Mouse (Mus musculus) testis, adult 2 months (tissue): ENCODE measurements around the gene Fto. TPM values are rescaled to one million over a fixed set of nuclear protein-coding genes. Genes with fewer than 3 reads are reported as not detected.

ENCODE experiments used
- H3K27ac ChIP-seq: fragments of 200-500 bp; 2 replicates; pipeline ENCODE4 v1.5.1; 2012; ENCODE audit warnings: low read depth, low read length; ENCODE audit not compliant: control insufficient read depth, insufficient read depth
- H3K27me3 ChIP-seq: fragments of 200-500 bp; 2 replicates; pipeline ENCODE4 v1.6.1; 2012; ENCODE audit warnings: mild to moderate bottlenecking, low read length, moderate library complexity; ENCODE audit not compliant: control insufficient read depth, insufficient read depth
- H3K36me3 ChIP-seq: fragments of 200-500 bp; 2 replicates; pipeline ENCODE4 v1.6.1; 2012; ENCODE audit warnings: mild to moderate bottlenecking, low read length; ENCODE audit not compliant: control insufficient read depth, insufficient read depth
- H3K4me1 ChIP-seq: fragments of 200-500 bp; 2 replicates; pipeline ENCODE4 v1.6.1; 2012; ENCODE audit warnings: low read length; ENCODE audit not compliant: control insufficient read depth, insufficient read depth
- H3K4me3 ChIP-seq: fragments of 200-500 bp; 2 replicates; pipeline ENCODE4 v1.5.1; 2012; ENCODE audit warnings: low read depth, mild to moderate bottlenecking, low read length, moderate library complexity, mixed read lengths; ENCODE audit not compliant: control insufficient read depth
- CTCF ChIP-seq: fragments of 200-500 bp; IDR thresholded peaks from 2 replicates; pipeline ENCODE4 v1.5.1; 2012; ENCODE audit warnings: low read depth, mild to moderate bottlenecking, inconsistent platforms, low read length, moderate library complexity; ENCODE audit not compliant: control insufficient read depth, insufficient read depth, insufficient replicate concordance
- POLR2A ChIP-seq: fragments of 200-500 bp; IDR thresholded peaks from 2 replicates; pipeline ENCODE4 v1.6.1; 2012; ENCODE audit warnings: low read depth, mild to moderate bottlenecking, inconsistent platforms, low read length, moderate library complexity; ENCODE audit not compliant: control insufficient read depth
- polyA plus RNA-seq: library from polyadenylated mRNA; depleted of rRNA; stranded (reverse); fragments of >200 nt; gene quantifications from 2 replicates; pipeline ENCODE4 v1.2.3, GENCODE M21; 2012

Gene Fto
- polyA plus RNA-seq, 1 experiment = 56.4 TPM

DNA sequence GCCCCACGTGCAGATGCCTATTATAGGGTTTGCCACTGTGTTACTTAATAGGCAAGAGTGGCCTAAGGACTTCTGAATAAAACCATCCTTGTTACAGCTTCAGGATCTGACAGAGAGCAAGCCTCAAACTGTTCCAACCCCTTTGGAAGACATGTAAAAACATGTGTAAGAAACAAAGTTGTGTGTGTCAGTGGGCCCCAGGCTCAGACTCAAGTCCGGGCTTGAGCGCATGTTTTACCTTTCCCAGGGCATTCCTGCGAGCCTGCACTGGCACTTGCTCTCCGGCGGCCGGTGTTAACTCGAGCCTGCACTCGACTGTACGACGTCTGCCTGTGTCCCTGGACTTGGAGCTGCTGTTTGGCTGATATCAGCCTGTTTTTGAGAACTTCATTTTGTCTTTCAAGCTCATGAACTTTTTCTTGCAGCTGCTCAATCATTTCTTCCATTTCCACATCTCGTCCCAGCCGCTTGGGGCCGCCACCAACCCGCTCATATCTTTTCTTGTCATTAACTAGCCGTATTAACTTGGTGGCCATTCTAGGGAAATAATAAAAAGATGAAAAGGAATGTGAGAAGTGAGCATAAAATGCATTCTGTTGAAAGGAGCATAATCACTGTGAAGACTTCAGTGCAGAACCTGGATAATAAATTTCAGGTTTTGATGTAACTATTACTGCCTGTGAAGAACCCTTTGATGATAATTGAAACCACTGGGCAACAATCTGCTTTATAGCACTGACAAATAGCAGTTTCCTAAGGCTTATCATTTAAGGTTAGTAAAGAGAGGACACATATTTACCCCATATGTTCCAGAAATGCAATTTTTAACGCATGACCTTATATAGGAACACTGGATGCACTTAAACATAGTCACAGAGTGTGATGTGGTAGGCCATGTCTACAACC, 8.6 kb upstream of the Fto start:
- no peak overlapping the region for H3K27ac ChIP-seq
- H3K4me1 ChIP-seq = no peaks in the 10 kb centered on the region
- TF ChIP-seq POLR2A = no peak
- TF ChIP-seq CTCF = no peak
- H3K27me3 ChIP-seq = no peaks in the 10 kb centered on the region
- H3K36me3 ChIP-seq = peaks cover 2% of the 10 kb centered on the region; the same call in 1 of the 2 replicates
- no peak overlapping the region for H3K4me3 ChIP-seq

DNA sequence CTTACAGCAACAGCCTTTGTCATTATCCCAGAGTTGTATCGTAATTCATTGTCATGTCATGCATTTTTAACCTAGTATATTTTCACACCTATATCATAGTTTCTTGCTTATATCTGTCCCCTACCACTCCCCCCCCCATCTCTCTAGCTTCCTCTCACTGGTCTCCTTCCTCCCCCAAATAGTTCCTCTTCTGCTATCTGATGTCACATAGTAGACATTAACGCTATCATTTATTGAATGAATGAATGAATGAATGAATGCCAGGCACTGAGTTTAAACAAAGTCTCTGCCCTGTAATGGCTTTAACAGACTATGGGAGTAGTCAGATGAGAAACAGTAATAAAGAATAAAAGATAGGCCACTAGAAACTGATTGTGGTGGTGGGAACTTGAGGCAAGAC, 983 bp upstream of the Fto start:
- no peaks in the 10 kb centered on the region for H3K27me3 ChIP-seq
- peak overlapping the region; percentile 94; the same call in 1 of the 2 replicates for H3K4me3 ChIP-seq
- no peak overlapping the region; the same call in 1 of the 2 replicates for H3K27ac ChIP-seq
- no peak for TF ChIP-seq POLR2A
- no peak for TF ChIP-seq CTCF
- H3K4me1 ChIP-seq = no peaks in the 10 kb centered on the region
- no peaks in the 10 kb centered on the region for H3K36me3 ChIP-seq

DNA sequence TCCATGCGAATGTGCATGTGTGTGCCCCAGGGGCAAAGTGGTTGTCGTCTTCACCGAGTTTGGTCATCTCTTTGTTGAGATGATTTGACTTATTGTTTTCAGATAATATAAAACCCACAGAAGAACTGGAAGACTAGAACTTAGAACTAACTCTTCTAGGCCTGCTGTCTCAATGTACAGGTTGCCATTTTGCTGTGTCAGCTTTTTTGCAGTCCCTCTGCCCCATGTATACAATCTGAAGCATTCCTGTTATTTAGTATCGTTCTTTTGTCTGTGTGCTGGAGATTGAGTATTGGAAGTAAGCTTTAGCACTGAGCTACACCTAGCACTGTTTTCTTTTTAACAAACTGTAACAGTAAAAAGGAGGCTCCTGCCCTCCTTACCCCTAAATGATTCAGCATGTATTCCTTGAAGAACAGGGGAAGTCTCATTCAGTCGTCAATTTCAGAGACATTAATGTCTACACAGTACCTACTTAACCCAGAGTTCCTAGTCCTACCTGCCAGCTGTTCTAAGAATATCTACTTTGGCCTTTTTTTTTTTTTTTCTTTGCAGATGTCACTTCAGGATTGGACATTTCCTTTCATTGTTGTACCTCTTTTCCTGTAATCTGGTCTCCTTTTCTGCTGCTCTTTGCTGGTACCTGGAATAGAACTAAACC, 4.4 kb downstream of the Fto start:
- Histone ChIP-seq H3K27ac (no peak overlapping the region), H3K4me1 (no peaks in the 10 kb centered on the region), H3K4me3 (no peak overlapping the region), H3K27me3 (no peaks in the 10 kb centered on the region), H3K36me3 (no peaks in the 10 kb centered on the region)
- TF ChIP-seq CTCF (no peak), POLR2A (no peak)

DNA sequence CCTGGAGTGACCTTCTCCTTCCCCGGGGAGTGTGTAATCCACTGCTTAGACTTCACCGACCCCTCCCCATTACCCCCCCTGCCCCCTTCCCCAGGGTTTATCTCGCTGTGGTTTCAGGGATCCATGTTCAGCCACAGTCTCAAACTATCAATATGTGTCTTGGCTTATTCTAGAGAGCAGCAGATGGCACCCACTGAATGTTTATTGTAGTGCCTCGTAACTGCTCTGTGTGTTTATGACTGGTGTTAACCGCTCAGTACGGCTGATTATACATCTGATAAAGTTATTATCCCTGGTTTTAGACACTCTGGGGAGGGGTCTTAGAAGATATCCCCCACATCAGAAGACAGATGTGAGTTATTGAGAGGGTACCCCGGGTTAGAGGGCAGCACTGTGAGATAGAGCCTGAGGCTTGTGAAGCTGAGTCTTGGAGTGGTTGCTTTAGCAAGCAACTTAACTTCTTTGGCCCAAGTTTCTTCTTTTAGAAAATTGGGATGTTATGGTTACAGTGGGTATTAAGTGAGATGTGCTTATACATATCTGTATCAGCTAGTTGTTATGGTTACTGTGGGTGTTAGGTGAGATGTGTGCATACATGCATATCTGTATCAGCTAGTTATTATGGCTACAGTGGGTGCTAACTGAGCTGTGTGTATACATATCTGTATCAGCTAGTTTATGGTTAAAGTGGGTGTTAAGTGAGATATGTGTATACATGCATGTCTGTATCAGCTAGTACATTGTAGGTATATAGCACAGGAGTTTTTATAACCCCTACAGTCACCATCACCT, 5.8 kb downstream of the Fto start:
- peaks cover 2% of the 10 kb centered on the region for H3K4me1 ChIP-seq
- H3K36me3 ChIP-seq = no peaks in the 10 kb centered on the region
- H3K4me3 ChIP-seq = no peak overlapping the region
- no peaks in the 10 kb centered on the region for H3K27me3 ChIP-seq
- H3K27ac ChIP-seq = no peak overlapping the region
- no peak for TF ChIP-seq POLR2A
- no peak for TF ChIP-seq CTCF

DNA sequence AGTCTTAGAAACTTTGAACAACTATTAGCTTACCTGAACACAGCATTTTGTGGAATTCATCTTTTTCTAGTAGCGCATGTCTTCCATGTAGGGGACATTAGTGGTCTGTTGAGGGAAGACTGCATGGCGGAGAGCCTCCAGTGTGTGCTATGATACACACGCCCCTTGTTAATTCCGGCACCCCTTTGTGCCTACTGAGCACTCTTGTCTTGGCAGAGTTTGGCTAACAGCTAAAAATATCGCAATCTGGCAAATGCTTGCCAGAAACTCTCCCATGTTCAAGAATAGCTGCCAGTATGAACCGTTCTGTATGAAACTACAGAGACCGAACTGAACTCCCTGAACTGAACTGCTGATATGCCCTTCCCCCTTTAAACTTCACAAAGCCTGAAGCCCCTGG, 10.2 kb downstream of the Fto start:
- Histone ChIP-seq H3K27me3 (no peaks in the 10 kb centered on the region), H3K4me1 (peaks cover 5% of the 10 kb centered on the region), H3K36me3 (no peaks in the 10 kb centered on the region), H3K27ac (no peak overlapping the region), H3K4me3 (no peak overlapping the region)
- TF ChIP-seq CTCF (no peak), POLR2A (no peak)

DNA sequence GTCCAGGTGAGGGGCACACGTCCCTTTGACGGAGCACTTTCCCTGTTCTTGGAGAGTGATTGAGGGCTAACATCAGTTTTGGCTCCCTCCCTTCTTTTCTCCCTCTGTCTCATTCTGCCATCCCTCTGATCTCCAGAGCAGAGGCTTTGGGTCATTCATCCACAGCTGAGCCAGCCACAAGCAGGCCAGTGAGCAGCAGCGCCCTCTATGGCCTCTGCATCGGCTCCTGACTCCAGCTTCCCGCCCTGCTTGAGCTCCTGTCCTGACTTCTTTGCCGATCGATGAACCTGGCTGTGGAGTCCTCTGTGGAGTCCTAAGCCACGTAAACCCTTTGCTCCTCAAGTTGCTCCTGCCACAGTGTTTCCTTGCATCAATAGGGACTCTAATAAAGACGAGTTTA, 10.9 kb downstream of the Fto start:
- no peak overlapping the region for H3K27ac ChIP-seq
- H3K4me1 ChIP-seq = peaks cover 5% of the 10 kb centered on the region
- H3K36me3 ChIP-seq = no peaks in the 10 kb centered on the region
- no peak overlapping the region for H3K4me3 ChIP-seq
- no peaks in the 10 kb centered on the region for H3K27me3 ChIP-seq
- TF ChIP-seq POLR2A (no peak), CTCF (0 out of 2 replicates have a peak, but pooled peaks have one; percentile 26)

DNA sequence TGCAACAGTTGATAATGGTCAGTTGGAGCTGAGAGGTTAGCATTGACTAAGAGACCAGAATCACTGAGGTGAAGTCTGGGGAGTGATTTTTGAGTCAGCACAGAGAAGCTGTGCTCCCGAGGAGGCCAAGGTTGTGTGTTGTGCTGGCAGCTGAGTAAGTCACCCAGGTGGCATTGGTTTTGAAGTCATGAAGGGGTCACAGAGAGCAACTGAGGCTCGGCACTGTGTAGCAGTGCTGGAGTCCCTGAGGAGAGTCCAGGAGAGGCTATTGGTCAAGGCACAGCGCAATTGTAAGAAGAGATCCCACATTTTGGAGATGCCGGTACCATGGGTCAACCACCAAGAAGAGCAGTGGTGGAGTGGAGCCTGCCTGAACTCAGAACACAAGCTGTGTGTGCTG, 11.6 kb downstream of the Fto start:
- no peak overlapping the region for H3K4me3 ChIP-seq
- TF ChIP-seq CTCF = no peak
- TF ChIP-seq POLR2A = no peak
- no peak overlapping the region for H3K27ac ChIP-seq
- H3K4me1 ChIP-seq = peaks cover 5% of the 10 kb centered on the region
- no peaks in the 10 kb centered on the region for H3K36me3 ChIP-seq
- H3K27me3 ChIP-seq = no peaks in the 10 kb centered on the region
